Comparison of ENCODE assay signal across 8 mouse cellular contexts in the genomic region with DNA sequence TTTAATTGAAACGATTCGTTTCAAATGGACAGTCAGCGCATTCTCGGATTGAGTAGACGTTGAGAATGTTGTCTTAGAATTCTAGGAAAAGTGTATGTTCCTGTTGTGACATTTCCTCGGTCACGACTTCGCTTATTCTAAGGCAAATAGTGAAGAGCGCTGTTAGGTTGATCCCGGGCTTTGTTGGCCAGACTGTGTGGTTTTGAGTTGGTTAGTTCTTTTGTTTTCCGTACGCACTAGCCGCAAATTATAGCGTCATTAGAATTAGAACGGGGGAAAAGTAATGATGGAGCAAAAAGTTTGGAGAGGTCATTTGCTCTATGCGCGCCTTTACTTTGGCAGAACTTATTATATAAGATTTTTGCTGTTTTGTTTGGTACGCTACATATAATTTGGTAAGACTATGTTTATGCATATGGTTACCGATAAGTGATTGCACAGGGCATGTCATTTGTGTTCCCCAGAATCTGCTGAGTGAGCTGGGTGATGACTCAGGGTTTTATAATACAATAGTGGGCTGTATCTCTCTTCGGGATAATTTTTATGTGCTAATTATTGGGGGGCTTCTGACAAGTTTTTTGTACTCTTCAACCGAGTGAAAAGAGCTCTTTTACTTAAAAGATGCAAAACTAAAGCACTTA. TPM values are rescaled to one million over a fixed set of nuclear protein-coding genes. Genes with fewer than 3 reads are reported as not detected.
DNase-seq lines count a peak whose midpoint lies in the region; ATAC-seq and TF ChIP-seq lines count a peak whose summit lies in the region.

No protein-coding gene starts in this region.

- H3K27ac ChIP-seq in embryonic facial prominence, embryonic 10.5 days (replicated peaks), result peak overlapping the region; percentile 97
- no peak overlapping the region; the same call in 1 of the 2 replicates for H3K27ac ChIP-seq in intestine, embryonic 14.5 days (ENCODE audit: low read depth)
- peak overlapping the region; percentile 95; the same call in 1 of the 2 replicates for H3K27ac ChIP-seq in midbrain, embryonic 15.5 days

- TF ChIP-seq CTCF in lung, adult 2 months (IDR thresholded peaks at IDR 0.05; ENCODE audit: insufficient read depth, low read length), result no peak

- H3K27me3 ChIP-seq in embryonic facial prominence, embryonic 10.5 days (replicated peaks; ENCODE audit: low read depth, poor library complexity, severe bottlenecking), result no peaks in the 10 kb centered on the region
- H3K27me3 ChIP-seq in intestine, embryonic 14.5 days (replicated peaks; ENCODE audit: control insufficient read depth, insufficient read depth, low read length), result no peaks in the 10 kb centered on the region
- no peaks in the 10 kb centered on the region for H3K27me3 ChIP-seq in midbrain, embryonic 15.5 days (replicated peaks)

- intact Hi-C loops in left cerebral cortex, postnatal 10 days (cut with DNase I), result no loop called here

- peaks cover 5% of the 10 kb centered on the region for H3K4me1 ChIP-seq in lung, adult 2 months (ENCODE audit: control insufficient read depth, insufficient read depth, low read length)
- peaks cover 20% of the 10 kb centered on the region for H3K4me1 ChIP-seq in embryonic facial prominence, embryonic 10.5 days
- H3K4me1 ChIP-seq in intestine, embryonic 14.5 days (replicated peaks; ENCODE audit: control insufficient read depth, insufficient read depth, low read length), result peaks cover 14% of the 10 kb centered on the region
- H3K4me1 ChIP-seq in midbrain, embryonic 15.5 days, result peaks cover 29% of the 10 kb centered on the region

- TF ChIP-seq POLR2A in lung, adult 2 months (IDR thresholded peaks at IDR 0.05; ENCODE audit: borderline replicate concordance, extremely low read depth, low read depth, low read length), result no peak

- H3K4me2 ChIP-seq in intestine, embryonic 14.5 days (ENCODE audit: low read length), result peak overlapping the region; percentile 83
- peak overlapping the region; percentile 77 for H3K4me2 ChIP-seq in midbrain, embryonic 15.5 days

- H3K9me3 ChIP-seq in embryonic facial prominence, embryonic 10.5 days, result no peaks in the 10 kb centered on the region
- no peaks in the 10 kb centered on the region for H3K9me3 ChIP-seq in intestine, embryonic 14.5 days (ENCODE audit: control insufficient read depth, low read length)
- no peaks in the 10 kb centered on the region for H3K9me3 ChIP-seq in midbrain, embryonic 15.5 days

- no peak for DNase-seq in lung, adult 2 months
- no peak for DNase-seq in lung, postnatal 25 days (ENCODE audit: low spot score)
- peak; percentile 19 for DNase-seq in embryonic facial prominence, embryonic 10.5 days (ENCODE audit: low spot score)
- no peak for DNase-seq in intestine, embryonic 14.5 days (ENCODE audit: low spot score)
- DNase-seq in cerebellum, adult 11-12 months, result no peak
- no peak for DNase-seq in thymus, postnatal 36 days
- no peak for DNase-seq in left cerebral cortex, postnatal 10 days (ENCODE audit: extremely low spot score in 1 of 2, low spot score in 2 of 2)

- 4% methylated on average over 21 of the region's 21 CpGs for WGBS in lung, adult 2 months
- 4% methylated on average over 21 of the region's 21 CpGs for WGBS in embryonic facial prominence, embryonic 10.5 days
- WGBS in intestine, embryonic 14.5 days, result 4% methylated on average over 21 of the region's 21 CpGs
- WGBS in midbrain, embryonic 15.5 days, result 3% methylated on average over 21 of the region's 21 CpGs

- H3K9ac ChIP-seq in intestine, embryonic 14.5 days (ENCODE audit: low read length), result peak overlapping the region; percentile 97
- peak overlapping the region; percentile 97 for H3K9ac ChIP-seq in midbrain, embryonic 15.5 days

- no peaks in the 10 kb centered on the region for H3K36me3 ChIP-seq in embryonic facial prominence, embryonic 10.5 days (replicated peaks)
- no peaks in the 10 kb centered on the region for H3K36me3 ChIP-seq in intestine, embryonic 14.5 days (ENCODE audit: control insufficient read depth, insufficient read depth, low read length)
- no peaks in the 10 kb centered on the region for H3K36me3 ChIP-seq in midbrain, embryonic 15.5 days (replicated peaks)

- ATAC-seq in intestine, embryonic 14.5 days (replicated peaks; ENCODE audit: low FRiP score, low TSS enrichment, low read depth), result no peak
- no peak for ATAC-seq in midbrain, embryonic 15.5 days (replicated peaks)

- H3K4me3 ChIP-seq in lung, adult 2 months (replicated peaks; ENCODE audit: extremely low read depth, low read depth, low read length), result peak overlapping the region; percentile 99
- H3K4me3 ChIP-seq in embryonic facial prominence, embryonic 10.5 days, result peak overlapping the region; percentile 88
- H3K4me3 ChIP-seq in intestine, embryonic 14.5 days (ENCODE audit: low read depth, low read length), result peak overlapping the region; percentile 91
- H3K4me3 ChIP-seq in midbrain, embryonic 15.5 days, result peak overlapping the region; percentile 98

RNA-seq across cellular contexts. Expression of gene Psme4, which starts 1.4 kb away (rescaled TPM):
- 5.4 and 11.1 TPM in 2 replicates for polyA plus RNA-seq in lung, adult 2 months (2012; rRNA removed)
- polyA plus RNA-seq in embryonic facial prominence, embryonic 10.5 days (2016; fragmentation: Nextera tagmentation; extraction: Ambion mirVana), result 28.5 and 29.5 TPM in 2 replicates
- polyA plus RNA-seq in intestine, embryonic 14.5 days (2014; fragmentation: Nextera tagmentation; extraction: Ambion mirVana), result 26.1 and 29.3 TPM in 2 replicates
- 14.6 and 17.2 TPM in 2 replicates for polyA plus RNA-seq in midbrain, embryonic 15.5 days (2015; fragmentation: Nextera tagmentation; extraction: Ambion mirVana)
- total RNA-seq in left cerebral cortex, postnatal 10 days (2021), result 10 to 100 TPM; 54.5 to 55.2 TPM
